ENCODE assay signal across 8 mouse cellular contexts in genomic region chr4:45107066-45107465, GRCm38 (mm10). TPM values are rescaled to one million over a fixed set of nuclear protein-coding genes. Genes with fewer than 3 reads are reported as not detected.
DNase-seq lines count a peak whose midpoint lies in the region; ATAC-seq and TF ChIP-seq lines count a peak whose summit lies in the region.

No protein-coding gene starts in this region.

- peak overlapping the region; percentile 79 for H3K4me3 ChIP-seq in gastrocnemius, adult 2 months
- H3K4me3 ChIP-seq in hindbrain, postnatal 0 days (ENCODE audit: low read length) = peak overlapping the region; percentile 79
- H3K4me3 ChIP-seq in midbrain, embryonic 10.5 days = peak overlapping the region; percentile 100

- H3K4me2 ChIP-seq in hindbrain, postnatal 0 days (ENCODE audit: low read depth, low read length) = peak overlapping the region; percentile 91

- H3K9ac ChIP-seq in hindbrain, postnatal 0 days (replicated peaks; ENCODE audit: low read length) = peak overlapping the region; percentile 86

- H3K27me3 ChIP-seq in hindbrain, postnatal 0 days (ENCODE audit: insufficient read depth, low read length) = no peaks in the 10 kb centered on the region
- H3K27me3 ChIP-seq in midbrain, embryonic 10.5 days (ENCODE audit: low read depth, poor library complexity, severe bottlenecking) = no peaks in the 10 kb centered on the region

- DNase-seq in gastrocnemius, adult 2 months = no peak
- DNase-seq in gastrocnemius, postnatal 14 days = no peak
- peak; percentile 70 for DNase-seq in ZHBTc4 (ENCODE audit: low read depth, low spot score)
- no peak for DNase-seq in hindbrain, postnatal 0 days (ENCODE audit: low spot score)
- DNase-seq in midbrain, embryonic 10.5 days (ENCODE audit: low spot score) = no peak
- DNase-seq in cerebellum, adult 11-12 months = no peak
- DNase-seq in embryo, embryonic 11 days = no peak
- DNase-seq in Muller cell, postnatal 12 days (ENCODE audit: inconsistent ontology term) = no peak

- H3K27ac ChIP-seq in gastrocnemius, adult 2 months = peak overlapping the region; percentile 89
- H3K27ac ChIP-seq in hindbrain, postnatal 0 days = no peak overlapping the region
- peak overlapping the region; percentile 88 for H3K27ac ChIP-seq in midbrain, embryonic 10.5 days (replicated peaks)

- WGBS in hindbrain, postnatal 0 days = 11% methylated on average over 4 of the region's 4 CpGs
- WGBS in midbrain, embryonic 10.5 days = 9% methylated on average over 4 of the region's 4 CpGs

- peaks cover 8% of the 10 kb centered on the region for H3K4me1 ChIP-seq in hindbrain, postnatal 0 days (ENCODE audit: insufficient read depth, low read length)
- H3K4me1 ChIP-seq in midbrain, embryonic 10.5 days = peaks cover 23% of the 10 kb centered on the region

- intact Hi-C loops in gastrocnemius, adult 2 months (cut with DNase I) = loop anchor here (5.0 to 10.0 kb wide), 3 partner anchors 90 to 748 kb away; partner anchors contain the start of genes Polr1e and Shb
- intact Hi-C loops in gastrocnemius, postnatal 14 days (cut with DNase I; ENCODE audit: low total_unique reads) = no loop called here

- no peaks in the 10 kb centered on the region for H3K9me3 ChIP-seq in hindbrain, postnatal 0 days (ENCODE audit: low read length)
- H3K9me3 ChIP-seq in midbrain, embryonic 10.5 days (replicated peaks) = no peaks in the 10 kb centered on the region

- 0 out of 2 replicates have a peak, but pooled peaks cover 8% of the 10 kb centered on the region for H3K36me3 ChIP-seq in hindbrain, postnatal 0 days (ENCODE audit: insufficient read depth, low read length)
- peaks cover 38% of the 10 kb centered on the region for H3K36me3 ChIP-seq in midbrain, embryonic 10.5 days

- TF ChIP-seq CTCF in gastrocnemius, adult 2 months (IDR thresholded peaks at IDR 0.05) = no peak
- no peak for TF ChIP-seq CTCF in hindbrain, postnatal 0 days (IDR thresholded peaks at IDR 0.05; ENCODE audit: low read depth)

- ATAC-seq in hindbrain, postnatal 0 days = no peak

RNA-seq across cellular contexts. Expression of gene Tomm5, which starts 0.8 kb away (rescaled TPM):
- 10 to 100 TPM; 70.2 to 99.3 TPM for total RNA-seq in gastrocnemius, adult 2 months (2021)
- total RNA-seq in gastrocnemius, postnatal 14 days (2021) = 10 to 100 TPM; 68.0 to 69.5 TPM
- 106 and 267 TPM in 2 replicates for total RNA-seq in hindbrain, postnatal 0 days (2014; rRNA removed)
- polyA plus RNA-seq in hindbrain, postnatal 0 days (2015; fragmentation: Nextera tagmentation; extraction: Ambion mirVana) = 218 and 219 TPM in 2 replicates
- polyA plus RNA-seq in midbrain, embryonic 10.5 days (2016; fragmentation: Nextera tagmentation; extraction: Ambion mirVana) = 196 and 220 TPM in 2 replicates

RNA-seq across cellular contexts. Expression of gene Fbxo10, which starts 22.7 kb away (rescaled TPM):
- 1 to 10 TPM; 2.2 to 2.3 TPM for total RNA-seq in gastrocnemius, adult 2 months (2021)
- total RNA-seq in gastrocnemius, postnatal 14 days (2021) = 1 to 10 TPM; 3.3 to 4.3 TPM
- 25.7 and 28.6 TPM in 2 replicates for total RNA-seq in hindbrain, postnatal 0 days (2014; rRNA removed)
- polyA plus RNA-seq in hindbrain, postnatal 0 days (2015; fragmentation: Nextera tagmentation; extraction: Ambion mirVana) = 11.4 and 12.5 TPM in 2 replicates
- polyA plus RNA-seq in midbrain, embryonic 10.5 days (2016; fragmentation: Nextera tagmentation; extraction: Ambion mirVana) = 14.3 and 15.3 TPM in 2 replicates
